Mouse (Mus musculus) forebrain, postnatal 0 days (tissue): Measurements from ENCODE around the gene Faap100. TPM values are rescaled to one million over a fixed set of nuclear protein-coding genes. Genes with fewer than 3 reads are reported as not detected.

Experiments used
- ATAC-seq: fragments of 200-750 bp; cut with Nextera tagmentation; 2 replicates; pipeline ENCODE4 v1.8.0; 2017; ENCODE audit warnings: mild to moderate bottlenecking, moderate library complexity
- DNase-seq: peaks from one replicate; pipeline ENCODE4 v3.0.0-alpha.2; 2015
- H3K27ac ChIP-seq: fragments of 300-500 bp; sonication (generic); 2 replicates; pipeline ENCODE4 v1.5.1; 2014; ENCODE audit warnings: low read depth, mild to moderate bottlenecking, antibody characterized with exemption, low read length, moderate library complexity, mixed read lengths
- H3K27me3 ChIP-seq: fragments of 300-500 bp; sonication (generic); 2 replicates; pipeline ENCODE4 v1.6.1; 2014; ENCODE audit warnings: mild to moderate bottlenecking, low read length, mixed read lengths; ENCODE audit not compliant: insufficient read depth
- H3K36me3 ChIP-seq: fragments of 300-500 bp; sonication (generic); 2 replicates; pipeline ENCODE4 v1.6.1; 2014; ENCODE audit warnings: mild to moderate bottlenecking, moderate library complexity; ENCODE audit not compliant: insufficient read depth
- H3K4me1 ChIP-seq: fragments of 300-500 bp; sonication (generic); 2 replicates; pipeline ENCODE4 v1.6.1; 2014; ENCODE audit warnings: antibody characterized with exemption; ENCODE audit not compliant: insufficient read depth
- H3K4me2 ChIP-seq: fragments of 300-500 bp; sonication (generic); 2 replicates; pipeline ENCODE4 v1.6.1; 2014; ENCODE audit warnings: low read depth, mild to moderate bottlenecking, moderate library complexity
- H3K4me3 ChIP-seq: fragments of 300-500 bp; sonication (generic); 2 replicates; pipeline ENCODE4 v1.5.1; 2014; ENCODE audit warnings: low read depth, low read length, mixed read lengths
- H3K9ac ChIP-seq: fragments of 300-500 bp; sonication (generic); 2 replicates; pipeline ENCODE4 v1.6.1; 2014; ENCODE audit warnings: mild to moderate bottlenecking
- H3K9me3 ChIP-seq: fragments of 300-500 bp; sonication (generic); 2 replicates; pipeline ENCODE4 v1.6.1; 2016; ENCODE audit warnings: low read length
- CTCF ChIP-seq: sonication (generic); IDR thresholded peaks from 2 replicates; pipeline ENCODE4 v1.5.1; 2016; ENCODE audit warnings: antibody characterized with exemption, control low read depth, low read depth
- WGBS: fragments of 180-500 bp; shearing (Covaris S2); extraction: QIAGEN DNeasy Blood & Tissue Kit; methylation state at CpG from one replicate; pipeline ENCODE4 v1.1.7; 2014; 5-methylcytosine and 5-hydroxymethylcytosine counted together
- polyA plus RNA-seq: library from polyadenylated mRNA; unstranded; fragments of >200 nt; fragmentation: Nextera tagmentation; extraction: Ambion mirVana; gene quantifications from 2 replicates; pipeline ENCODE4 v1.2.1, GENCODE M21; 2015
- total RNA-seq: library from RNA; depleted of rRNA; stranded (reverse); fragments of >200 nt; gene quantifications from 2 replicates; pipeline ENCODE4 v1.2.3, GENCODE M21; 2014

Gene Faap100
- total and polyA plus RNA-seq, 2 experiments from 2014 or later = 97.8 to 132 TPM

DNA sequence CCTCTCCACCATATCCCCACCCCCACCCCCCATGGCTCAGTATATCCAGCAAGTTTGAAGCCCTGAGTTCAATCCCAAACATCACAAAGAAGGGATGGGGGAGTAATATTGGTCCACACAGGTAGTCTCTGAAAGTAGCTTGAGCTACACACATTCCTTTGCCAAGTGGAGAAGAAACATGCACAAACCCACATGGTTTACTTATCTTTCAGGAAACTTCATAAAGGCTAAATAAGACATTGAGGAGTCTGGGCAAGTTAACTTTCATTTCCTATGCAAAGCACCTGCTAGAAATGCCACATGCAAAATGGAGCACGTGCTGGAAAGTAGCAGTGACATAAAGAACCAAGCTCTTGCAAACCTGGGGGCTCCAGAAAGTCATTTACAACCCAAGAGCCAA, 27.9 kb upstream of the Faap100 start:
- Histone ChIP-seq H3K27me3 (no peaks in the 10 kb centered on the region), H3K9me3 (no peaks in the 10 kb centered on the region), H3K9ac (no peak overlapping the region), H3K27ac (no peak overlapping the region), H3K4me2 (no peak overlapping the region), H3K4me1 (no peaks in the 10 kb centered on the region), H3K4me3 (no peak overlapping the region), H3K36me3 (peaks cover 83% of the 10 kb centered on the region)
- DNase-seq = no peak
- no peak for TF ChIP-seq CTCF
- WGBS = 82% methylated on average over 1 of the region's 1 CpGs
- ATAC-seq = no peak

DNA sequence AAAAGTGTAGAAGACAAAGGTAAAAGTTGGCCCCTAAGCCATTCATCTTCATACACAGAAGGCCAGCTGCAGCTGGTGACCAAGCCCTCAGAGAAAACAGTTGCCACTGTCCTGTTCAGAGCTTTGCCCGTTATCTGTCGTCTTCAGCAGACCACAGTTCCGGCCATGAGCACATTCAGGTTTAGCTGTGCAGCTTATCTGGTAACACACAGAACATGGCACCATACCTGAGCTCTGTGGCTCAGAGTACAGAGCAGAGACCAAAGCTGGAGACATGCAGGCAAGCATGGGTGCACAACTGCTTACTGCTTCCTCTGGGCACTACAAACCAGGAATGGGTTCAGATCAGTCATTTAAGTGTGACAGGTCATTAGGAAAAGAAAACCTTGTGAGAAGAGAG, 27.3 kb upstream of the Faap100 start:
- no peak overlapping the region for H3K9ac ChIP-seq
- 97% methylated on average over 3 of the region's 3 CpGs for WGBS
- no peak for DNase-seq

GRCm38 (mm10) chr11:120404814-120405213, 26.2 kb upstream of the Faap100 start:
- DNase-seq (no peak), ATAC-seq (no peak)
- H3K9me3 ChIP-seq = no peaks in the 10 kb centered on the region
- H3K36me3 ChIP-seq = peaks cover 83% of the 10 kb centered on the region
- no peaks in the 10 kb centered on the region for H3K27me3 ChIP-seq
- H3K9ac ChIP-seq = no peak overlapping the region
- TF ChIP-seq CTCF = no peak
- H3K4me3 ChIP-seq = no peak overlapping the region
- H3K4me1 ChIP-seq = no peaks in the 10 kb centered on the region
- no peak overlapping the region for H3K27ac ChIP-seq
- 94% methylated on average over 1 of the region's 1 CpGs for WGBS
- no peak overlapping the region for H3K4me2 ChIP-seq

More for the DNA sequence above, 27.3 kb upstream of the Faap100 start:
- Histone ChIP-seq H3K9me3 (no peaks in the 10 kb centered on the region), H3K27ac (no peak overlapping the region), H3K36me3 (peaks cover 83% of the 10 kb centered on the region), H3K4me2 (no peak overlapping the region), H3K4me3 (no peak overlapping the region), H3K4me1 (no peaks in the 10 kb centered on the region), H3K27me3 (no peaks in the 10 kb centered on the region)
- no peak for TF ChIP-seq CTCF
- ATAC-seq = no peak

GRCm38 (mm10) chr11:120399319-120399718, 20.8 kb upstream of the Faap100 start:
- Histone ChIP-seq H3K36me3 (peaks cover 66% of the 10 kb centered on the region), H3K27ac (no peak overlapping the region), H3K9me3 (no peaks in the 10 kb centered on the region), H3K4me3 (no peak overlapping the region), H3K9ac (no peak overlapping the region), H3K4me1 (no peaks in the 10 kb centered on the region), H3K27me3 (no peaks in the 10 kb centered on the region), H3K4me2 (no peak overlapping the region)
- no peak for TF ChIP-seq CTCF
- ATAC-seq = no peak
- WGBS = 97% methylated on average over 2 of the region's 2 CpGs
- DNase-seq = no peak

GRCm38 (mm10) chr11:120397602-120398001, 19.0 kb upstream of the Faap100 start:
- Histone ChIP-seq H3K27me3 (no peaks in the 10 kb centered on the region), H3K9ac (no peak overlapping the region), H3K4me3 (no peak overlapping the region), H3K4me2 (no peak overlapping the region), H3K9me3 (no peaks in the 10 kb centered on the region), H3K4me1 (no peaks in the 10 kb centered on the region), H3K36me3 (peaks cover 59% of the 10 kb centered on the region), H3K27ac (no peak overlapping the region)
- WGBS = 83% methylated on average over 2 of the region's 2 CpGs
- ATAC-seq (no peak), DNase-seq (no peak)
- TF ChIP-seq CTCF = no peak

GRCm38 (mm10) chr11:120395661-120396060, 17.1 kb upstream of the Faap100 start:
- no peak for DNase-seq
- H3K9me3 ChIP-seq = no peaks in the 10 kb centered on the region
- H3K4me3 ChIP-seq = no peak overlapping the region
- WGBS = 88% methylated on average over 4 of the region's 4 CpGs
- H3K36me3 ChIP-seq = peaks cover 54% of the 10 kb centered on the region
- TF ChIP-seq CTCF = no peak
- H3K27ac ChIP-seq = no peak overlapping the region
- H3K4me2 ChIP-seq = no peak overlapping the region
- ATAC-seq = no peak
- H3K4me1 ChIP-seq = no peaks in the 10 kb centered on the region
- no peak overlapping the region for H3K9ac ChIP-seq
- no peaks in the 10 kb centered on the region for H3K27me3 ChIP-seq

GRCm38 (mm10) chr11:120388580-120388979, 10.0 kb upstream of the Faap100 start:
- H3K9ac ChIP-seq = no peak overlapping the region
- H3K36me3 ChIP-seq = peaks cover 60% of the 10 kb centered on the region
- DNase-seq (no peak), ATAC-seq (no peak)
- H3K4me3 ChIP-seq = no peak overlapping the region
- no peaks in the 10 kb centered on the region for H3K27me3 ChIP-seq
- no peaks in the 10 kb centered on the region for H3K4me1 ChIP-seq
- TF ChIP-seq CTCF = no peak
- WGBS = 92% methylated on average over 9 of the region's 9 CpGs
- no peak overlapping the region for H3K27ac ChIP-seq
- no peaks in the 10 kb centered on the region for H3K9me3 ChIP-seq
- no peak overlapping the region for H3K4me2 ChIP-seq

GRCm38 (mm10) chr11:120387157-120387556, 8.6 kb upstream of the Faap100 start:
- no peak for TF ChIP-seq CTCF
- Histone ChIP-seq H3K27ac (no peak overlapping the region), H3K9me3 (no peaks in the 10 kb centered on the region), H3K27me3 (no peaks in the 10 kb centered on the region), H3K4me2 (no peak overlapping the region), H3K36me3 (peaks cover 62% of the 10 kb centered on the region), H3K9ac (no peak overlapping the region), H3K4me3 (no peak overlapping the region), H3K4me1 (no peaks in the 10 kb centered on the region)
- DNase-seq (no peak), ATAC-seq (no peak)
- 74% methylated on average over 2 of the region's 2 CpGs for WGBS
